Mouse (Mus musculus): ENCODE results near the gene Ccr10. TPM values are rescaled to one million over a fixed set of nuclear protein-coding genes. Genes with fewer than 3 reads are reported as not detected.

The Ccr10 gene
- total RNA-seq, 2 experiments from 2014 or later, result 0.12 TPM; not detected in 1

GRCm38 (mm10) chr11:101190181-101190912 is 15.1 kb upstream of the Ccr10 start:
- intact Hi-C loops (cut with DNase I; ENCODE audit: low total_unique reads), result no loop called here
- no peak for DNase-seq

GRCm38 (mm10) chr11:101189495-101190180 is 14.4 kb upstream of the Ccr10 start:
- intact Hi-C loops (cut with DNase I; ENCODE audit: low total_unique reads), result loop anchor here (10.0 kb wide), 2 partner anchors 205 to 305 kb away; no protein-coding TSS in a partner anchor
- DNase-seq, result peak; percentile 81

- intact Hi-C loops (cut with DNase I; ENCODE audit: low total_unique reads), result loop anchor here (10.0 kb wide), 2 partner anchors 203 to 303 kb away; no protein-coding TSS in a partner anchor
- DNase-seq, result no peak
Measured at GRCm38 (mm10) chr11:101188166-101188805, 13.0 kb upstream of the Ccr10 start.

GRCm38 (mm10) chr11:101187541-101187940 is 12.3 kb upstream of the Ccr10 start:
- intact Hi-C loops (cut with DNase I; ENCODE audit: low total_unique reads), result loop anchor here (10.0 kb wide), 2 partner anchors 203 to 303 kb away; no protein-coding TSS in a partner anchor
- DNase-seq, result no peak

- DNase-seq, result no peak
- intact Hi-C loops (cut with DNase I; ENCODE audit: low total_unique reads), result loop anchor here (10.0 kb wide), 2 partner anchors 202 to 302 kb away; no protein-coding TSS in a partner anchor
Measured at GRCm38 (mm10) chr11:101186526-101187247, 11.4 kb upstream of the Ccr10 start.

- DNase-seq, result no peak
- intact Hi-C loops (cut with DNase I; ENCODE audit: low total_unique reads), result loop anchor here (10.0 kb wide), 2 partner anchors 201 to 301 kb away; no protein-coding TSS in a partner anchor
Measured at GRCm38 (mm10) chr11:101185441-101185840, 10.2 kb upstream of the Ccr10 start.

- intact Hi-C loops (cut with DNase I; ENCODE audit: low total_unique reads), result loop anchor here (10.0 kb wide), 2 partner anchors 200 to 300 kb away; no protein-coding TSS in a partner anchor
- DNase-seq, result no peak
Measured at GRCm38 (mm10) chr11:101184984-101185383, 9.7 kb upstream of the Ccr10 start.

GRCm38 (mm10) chr11:101182771-101183517 is 7.7 kb upstream of the Ccr10 start:
- no peak for DNase-seq
- intact Hi-C loops (cut with DNase I; ENCODE audit: low total_unique reads), result loop anchor here (10.0 kb wide), 2 partner anchors 198 to 298 kb away; no protein-coding TSS in a partner anchor

GRCm38 (mm10) chr11:101181961-101182360 is 6.7 kb upstream of the Ccr10 start:
- no peak for DNase-seq
- intact Hi-C loops (cut with DNase I; ENCODE audit: low total_unique reads), result loop anchor here (10.0 kb wide), 2 partner anchors 197 to 297 kb away; no protein-coding TSS in a partner anchor

GRCm38 (mm10) chr11:101180846-101181740 is 5.8 kb upstream of the Ccr10 start:
- intact Hi-C loops (cut with DNase I; ENCODE audit: low total_unique reads), result loop anchor here (10.0 kb wide), 2 partner anchors 196 to 296 kb away; no protein-coding TSS in a partner anchor
- peak; percentile 76 for DNase-seq

GRCm38 (mm10) chr11:101180261-101180660 is 5.0 kb upstream of the Ccr10 start:
- no peak for DNase-seq
- intact Hi-C loops (cut with DNase I; ENCODE audit: low total_unique reads), result loop anchor here (10.0 kb wide), 2 partner anchors 195 to 295 kb away; no protein-coding TSS in a partner anchor

GRCm38 (mm10) chr11:101179306-101179705 is 4.1 kb upstream of the Ccr10 start:
- intact Hi-C loops (cut with DNase I; ENCODE audit: low total_unique reads), result loop anchor here (5.0 kb wide), 1 partner anchor 82 kb away; the partner anchor contains the start of gene Psmc3ip
- no peak for DNase-seq

- DNase-seq, result no peak
- intact Hi-C loops (cut with DNase I; ENCODE audit: low total_unique reads), result loop anchor here (5.0 kb wide), 1 partner anchor 81 kb away; the partner anchor contains the start of gene Psmc3ip
Measured at GRCm38 (mm10) chr11:101178061-101179058, 3.1 kb upstream of the Ccr10 start.

GRCm38 (mm10) chr11:101176933-101177773 is 1.9 kb upstream of the Ccr10 start:
- DNase-seq, result peak; percentile 48
- intact Hi-C loops (cut with DNase I; ENCODE audit: low total_unique reads), result loop anchor here (5.0 kb wide), 1 partner anchor 80 kb away; the partner anchor contains the start of gene Psmc3ip

GRCm38 (mm10) chr11:101176117-101176691 is 961 bp upstream of the Ccr10 start:
- DNase-seq, result peak; percentile 61
- intact Hi-C loops (cut with DNase I; ENCODE audit: low total_unique reads), result loop anchor here (5.0 kb wide), 1 partner anchor 79 kb away; the partner anchor contains the start of gene Psmc3ip
